Mouse (Mus musculus): ENCODE measurements around the gene Ube2t. TPM values are rescaled to one million over a fixed set of nuclear protein-coding genes. Genes with fewer than 3 reads are reported as not detected.

Ube2t gene
- 6.2 TPM for polyA plus RNA-seq (2014; fragmentation: Illumina TruSeq; extraction: RNeasy Lipid Tissue Mini Kit (QIAGEN cat#74804); ENCODE audit: low read depth, low replicate concordance)

DNA sequence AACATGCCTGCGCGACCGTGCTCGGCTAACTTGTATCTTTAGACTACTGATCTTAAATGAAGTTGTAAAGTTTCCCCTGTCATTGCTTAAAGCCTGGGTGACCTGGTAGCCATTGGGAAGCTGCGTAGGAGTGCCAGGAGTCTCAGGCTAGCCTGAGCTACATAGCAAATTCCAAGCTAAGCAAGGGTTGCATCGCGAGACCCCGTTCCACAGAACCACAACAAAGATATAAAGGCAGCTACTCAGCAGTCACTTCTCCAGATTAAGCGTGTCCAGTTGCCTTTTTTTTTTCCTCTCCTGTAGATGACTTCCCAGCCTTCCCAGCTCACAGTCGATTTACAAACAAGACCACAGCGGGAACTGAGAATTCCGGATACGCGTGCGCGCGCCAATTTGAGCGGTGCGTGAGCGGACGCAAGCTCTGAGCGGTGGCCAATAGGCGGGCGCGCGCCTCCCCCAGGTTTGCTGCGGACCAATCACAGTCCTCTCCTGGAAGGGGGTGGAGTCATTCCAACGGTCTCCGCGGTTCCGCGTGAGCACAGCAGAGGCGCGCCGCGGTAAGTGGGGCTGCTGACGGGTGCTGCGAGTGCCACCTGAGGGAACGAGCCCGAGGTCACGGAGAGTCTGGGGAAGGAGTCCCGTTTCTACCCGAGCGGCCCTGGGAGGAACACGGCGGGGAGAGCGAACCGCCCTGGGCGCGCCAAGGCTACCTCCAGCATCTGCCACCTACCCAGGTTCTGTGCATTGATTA, at the start of gene Ube2t:
Ube2t (plus strand) TSS at position 513 of the 751 bp plus-strand sequence.

DNA sequence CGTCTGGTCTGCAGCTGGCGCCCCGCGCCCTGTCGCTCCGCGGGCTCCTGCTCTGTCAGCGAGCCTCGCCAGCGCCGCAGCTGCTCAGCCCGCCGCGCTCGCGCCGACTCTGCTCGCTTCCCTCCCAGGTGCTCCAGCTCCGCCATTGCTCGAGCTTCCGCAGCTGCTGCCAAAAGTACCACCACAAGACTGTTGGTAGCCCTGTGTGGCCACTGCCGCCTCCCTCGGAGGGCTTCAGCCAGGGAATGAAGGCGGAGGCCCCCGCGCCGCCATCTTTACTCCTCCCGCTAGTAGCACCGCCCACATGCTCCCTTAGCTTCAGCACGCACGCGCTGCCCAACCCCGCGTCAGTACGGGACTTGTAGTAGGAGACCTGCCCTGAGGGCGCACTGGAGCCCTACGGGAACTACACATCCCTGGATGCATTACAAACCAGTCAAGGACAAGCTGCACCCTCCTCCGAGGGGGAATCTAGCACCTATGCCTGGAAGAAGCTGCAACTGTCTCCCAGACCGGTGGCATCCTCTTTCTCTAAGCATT, 6.7 kb upstream of the Ube2t start, which contains the start of gene Ppp1r12b:
Ppp1r12b (minus strand) TSS at position 306 of the 540 bp plus-strand sequence.

Other genes starting within 250 kb of the Ube2t start
- 103 TPM for gene Ppp1r12b, start 6.6 kb upstream of the Ube2t start, polyA plus RNA-seq (2014; fragmentation: Illumina TruSeq; extraction: RNeasy Lipid Tissue Mini Kit (QIAGEN cat#74804); ENCODE audit: low read depth, low replicate concordance)
- 24.1 TPM for gene Lgr6, start 142.7 kb downstream of the Ube2t start, polyA plus RNA-seq (2014; fragmentation: Illumina TruSeq; extraction: RNeasy Lipid Tissue Mini Kit (QIAGEN cat#74804); ENCODE audit: low read depth, low replicate concordance)
- gene Ptpn7, start 170.1 kb downstream of the Ube2t start, polyA plus RNA-seq (2014; fragmentation: Illumina TruSeq; extraction: RNeasy Lipid Tissue Mini Kit (QIAGEN cat#74804); ENCODE audit: low read depth, low replicate concordance), result 0.86 TPM
- 28.0 TPM for gene Arl8a, start 184.3 kb downstream of the Ube2t start, polyA plus RNA-seq (2014; fragmentation: Illumina TruSeq; extraction: RNeasy Lipid Tissue Mini Kit (QIAGEN cat#74804); ENCODE audit: low read depth, low replicate concordance)
- 1.2 TPM for gene Gpr37l1, start 205.1 kb downstream of the Ube2t start, polyA plus RNA-seq (2014; fragmentation: Illumina TruSeq; extraction: RNeasy Lipid Tissue Mini Kit (QIAGEN cat#74804); ENCODE audit: low read depth, low replicate concordance)